Mouse (Mus musculus) left cerebral cortex, adult 9 months (tissue): Measurements from ENCODE around the gene Olfr202.
"Not testable (repeated sequence)": the region's sequence is repeated elsewhere in the genome, so short reads cannot be mapped to it uniquely, and the experiment has no call there.

Source experiments
- DNase-seq, 2 experiments: peaks; one replicate each; pipeline ENCODE4 v3.0.0; 2022; ENCODE audit warnings: low spot score in 2 of 2

Gene Olfr202

GRCm38 (mm10) chr16:59286693-59287092, at the start of gene Olfr202:
Olfr202 (minus strand) TSS chr16:59286793.
- no peak for DNase-seq

- no peak for DNase-seq
Measured at GRCm38 (mm10) chr16:59331038-59331437, 44.4 kb upstream of the Olfr202 start, which contains the start of gene Olfr205. Olfr205 (minus strand) TSS chr16:59331138.

- not testable (repeated sequence) for DNase-seq
Measured at GRCm38 (mm10) chr16:59323262-59323661, 36.7 kb upstream of the Olfr202 start.

GRCm38 (mm10) chr16:59318148-59318547, 31.6 kb upstream of the Olfr202 start, which contains the start of gene Olfr204:
Olfr204 (minus strand) TSS chr16:59318248.
- no peak for DNase-seq

- no peak for DNase-seq
Measured at GRCm38 (mm10) chr16:59298581-59298980, 12.0 kb upstream of the Olfr202 start, which contains the start of gene Olfr203. Olfr203 (plus strand) TSS chr16:59298881.

- DNase-seq: not testable (repeated sequence)
Measured at GRCm38 (mm10) chr16:59287576-59287975, 983 bp upstream of the Olfr202 start.

GRCm38 (mm10) chr16:59283476-59283875, 3.1 kb downstream of the Olfr202 start:
- DNase-seq: no peak

- no peak for DNase-seq
Measured at GRCm38 (mm10) chr16:59280542-59280941, 6.1 kb downstream of the Olfr202 start.

- not testable (repeated sequence) for DNase-seq
Measured at GRCm38 (mm10) chr16:59272532-59272931, 14.1 kb downstream of the Olfr202 start, which contains the start of gene Olfr201. Olfr201 (minus strand) TSS chr16:59272632.

- not testable (repeated sequence) for DNase-seq
Measured at GRCm38 (mm10) chr16:59269097-59269496, 17.5 kb downstream of the Olfr202 start.

GRCm38 (mm10) chr16:59249684-59250083, 36.9 kb downstream of the Olfr202 start:
- DNase-seq: no peak
